ENCODE assay signal across 9 mouse cellular contexts in genomic region chr3:87859813-87860212, GRCm38 (mm10). TPM values are rescaled to one million over a fixed set of nuclear protein-coding genes. Genes with fewer than 3 reads are reported as not detected.
DNase-seq lines count a peak whose midpoint lies in the region; ATAC-seq and TF ChIP-seq lines count a peak whose summit lies in the region.
"Had no signal": no experiment of that assay in that cellular context is flagged by ENCODE, and none has a peak within 500 bp of the region (broad histone marks: within the 10 kb centered on the region; RNA-seq: fewer than 3 reads in every experiment).

No protein-coding gene starts in this region.

- peak; percentile 60 to 69 for DNase-seq in CD8-positive naive resting alpha-beta T cell, adult 2 months (ENCODE audit: low read depth in 2 of 2, low spot score in 2 of 2)
- DNase-seq in adipocyte (ENCODE audit: low spot score) = peak; percentile 91
- DNase-seq in embryo, embryonic 11 days = peak; percentile 82
- DNase-seq in kidney, postnatal 10 days = peak; percentile 80
- peak in 2 of 3 experiments; percentile 22 to 43 for DNase-seq in liver, embryonic 14.5 days (ENCODE audit: low read depth in 3 of 3, low spot score in 3 of 3)
- DNase-seq in ovary, postnatal 14 days (ENCODE audit: low spot score) = peak; percentile 61
- DNase-seq in thymus, postnatal 36 days = peak; percentile 53 to 57

- H3K27me3 ChIP-seq in liver, embryonic 14.5 days (ENCODE audit: control insufficient read depth, insufficient read depth, low read length) = no peaks in the 10 kb centered on the region
- H3K27me3 ChIP-seq: limb, embryonic 15.5 days had no signal

- H3K27ac ChIP-seq in liver, embryonic 14.5 days = no peak overlapping the region
- H3K27ac ChIP-seq: limb, embryonic 15.5 days had no signal

- H3K9ac ChIP-seq in liver, embryonic 14.5 days (replicated peaks) = no peak overlapping the region
- H3K9ac ChIP-seq: limb, embryonic 15.5 days had no signal

- H3K9me3 ChIP-seq in liver, embryonic 14.5 days (ENCODE audit: control insufficient read depth, low read length) = no peaks in the 10 kb centered on the region
- H3K9me3 ChIP-seq: limb, embryonic 15.5 days had no signal

- 36% methylated on average over 3 of the region's 3 CpGs for WGBS in liver, embryonic 14.5 days (ENCODE audit: insufficient replicate concordance)

- peaks cover 43% of the 10 kb centered on the region for H3K36me3 ChIP-seq in liver, embryonic 14.5 days (replicated peaks; ENCODE audit: control insufficient read depth, insufficient read depth, low read depth)

- ATAC-seq in granulocyte monocyte progenitor cell, adult 5-6 weeks (replicated peaks; ENCODE audit: poor library complexity, severe bottlenecking) = peak; percentile 91
- ATAC-seq in liver, embryonic 14.5 days (ENCODE audit: insufficient read depth) = peak; percentile 48; the same call in 1 of the 2 replicates

- peak; percentile 86 for TF ChIP-seq CTCF in liver, embryonic 14.5 days (IDR thresholded peaks at IDR 0.05; ENCODE audit: low read depth)

- H3K4me3 ChIP-seq in liver, embryonic 14.5 days (ENCODE audit: insufficient read depth in 1 of 2, low read depth in 2 of 2, low read length in 2 of 2) = no peak overlapping the region
- H3K4me3 ChIP-seq: limb, embryonic 15.5 days had no signal

- TF ChIP-seq EP300 in liver, embryonic 14.5 days (IDR thresholded peaks at IDR 0.05; ENCODE audit: low read depth) = no peak

- no peaks in the 10 kb centered on the region for H3K4me1 ChIP-seq in liver, embryonic 14.5 days (replicated peaks; ENCODE audit: control insufficient read depth in 2 of 2, insufficient read depth in 2 of 2, low read length in 1 of 2)
- H3K4me1 ChIP-seq: limb, embryonic 15.5 days had no signal

- H3K4me2 ChIP-seq in liver, embryonic 14.5 days (ENCODE audit: low read depth) = no peak overlapping the region
- H3K4me2 ChIP-seq: limb, embryonic 15.5 days had no signal

RNA-seq across cellular contexts. Expression of gene Sh2d2a, which starts 13.3 kb away (rescaled TPM):
- total RNA-seq in granulocyte monocyte progenitor cell, adult 5-6 weeks (2014; fragmentation: Nextera tagmentation) = not detected in 2 replicates
- total RNA-seq in granulocyte monocyte progenitor cell, adult 5-6 weeks (2017) = 0.10 TPM in 1 of 2 replicates, not detected in the other
- 0.04 and 0.09 TPM in 2 replicates for polyA plus RNA-seq in liver, embryonic 14.5 days (2012; rRNA removed)
- polyA plus RNA-seq in liver, embryonic 14.5 days (2014; fragmentation: Nextera tagmentation; extraction: Ambion mirVana) = 0.10 and 0.13 TPM in 2 replicates

RNA-seq across cellular contexts. Expression of gene Prcc, which starts 25.6 kb away (rescaled TPM):
- 25.9 and 35.4 TPM in 2 replicates for total RNA-seq in granulocyte monocyte progenitor cell, adult 5-6 weeks (2014; fragmentation: Nextera tagmentation)
- total RNA-seq in granulocyte monocyte progenitor cell, adult 5-6 weeks (2017) = 29.6 and 33.4 TPM in 2 replicates
- 14.8 and 15.4 TPM in 2 replicates for polyA plus RNA-seq in liver, embryonic 14.5 days (2012; rRNA removed)
- polyA plus RNA-seq in liver, embryonic 14.5 days (2014; fragmentation: Nextera tagmentation; extraction: Ambion mirVana) = 5.0 and 6.7 TPM in 2 replicates

RNA-seq across cellular contexts. Expression of gene Pear1, which starts 35.7 kb away (rescaled TPM):
- 1.8 and 9.6 TPM in 2 replicates for total RNA-seq in granulocyte monocyte progenitor cell, adult 5-6 weeks (2014; fragmentation: Nextera tagmentation)
- total RNA-seq in granulocyte monocyte progenitor cell, adult 5-6 weeks (2017) = 0.57 and 1.0 TPM in 2 replicates
- 5.4 and 6.9 TPM in 2 replicates for polyA plus RNA-seq in liver, embryonic 14.5 days (2012; rRNA removed)
- 3.8 and 4.5 TPM in 2 replicates for polyA plus RNA-seq in liver, embryonic 14.5 days (2014; fragmentation: Nextera tagmentation; extraction: Ambion mirVana)

RNA-seq across cellular contexts. Expression of gene Hdgf, which starts 46.3 kb away (rescaled TPM):
- total RNA-seq in granulocyte monocyte progenitor cell, adult 5-6 weeks (2014; fragmentation: Nextera tagmentation) = 330 and 338 TPM in 2 replicates
- total RNA-seq in granulocyte monocyte progenitor cell, adult 5-6 weeks (2017) = 302 and 321 TPM in 2 replicates
- polyA plus RNA-seq in liver, embryonic 14.5 days (2012; rRNA removed) = 108 and 167 TPM in 2 replicates
- polyA plus RNA-seq in liver, embryonic 14.5 days (2014; fragmentation: Nextera tagmentation; extraction: Ambion mirVana) = 204 and 256 TPM in 2 replicates

RNA-seq across cellular contexts. Expression of gene Mrpl24, which starts 59.5 kb away (rescaled TPM):
- 165 and 169 TPM in 2 replicates for total RNA-seq in granulocyte monocyte progenitor cell, adult 5-6 weeks (2014; fragmentation: Nextera tagmentation)
- 112 and 134 TPM in 2 replicates for total RNA-seq in granulocyte monocyte progenitor cell, adult 5-6 weeks (2017)
- polyA plus RNA-seq in liver, embryonic 14.5 days (2012; rRNA removed) = 43.9 and 50.1 TPM in 2 replicates
- polyA plus RNA-seq in liver, embryonic 14.5 days (2014; fragmentation: Nextera tagmentation; extraction: Ambion mirVana) = 37.9 and 43.4 TPM in 2 replicates

Comparison
In these comparisons a context has a peak if more than half of its experiments do, and no peak if none do; other contexts are left out.
1. DNase-seq: peak in every context shown above with its lines; median percentile 91 in adipocyte; 82 in embryo, embryonic 11 days; 80 in kidney, postnatal 10 days; 64 in CD8-positive naive resting alpha-beta T cell, adult 2 months; 61 in ovary, postnatal 14 days; 55 in thymus, postnatal 36 days; 32 in liver, embryonic 14.5 days.